Mouse (Mus musculus) spleen, postnatal 14 days (tissue): Measurements from ENCODE around the gene Adprh.

Experiments
- DNase-seq, 2 experiments: peaks; one replicate each; pipeline ENCODE4 v3.0.0; 2021 to 2022; ENCODE audit warnings: low spot score in 2 of 2

Adprh gene

DNA sequence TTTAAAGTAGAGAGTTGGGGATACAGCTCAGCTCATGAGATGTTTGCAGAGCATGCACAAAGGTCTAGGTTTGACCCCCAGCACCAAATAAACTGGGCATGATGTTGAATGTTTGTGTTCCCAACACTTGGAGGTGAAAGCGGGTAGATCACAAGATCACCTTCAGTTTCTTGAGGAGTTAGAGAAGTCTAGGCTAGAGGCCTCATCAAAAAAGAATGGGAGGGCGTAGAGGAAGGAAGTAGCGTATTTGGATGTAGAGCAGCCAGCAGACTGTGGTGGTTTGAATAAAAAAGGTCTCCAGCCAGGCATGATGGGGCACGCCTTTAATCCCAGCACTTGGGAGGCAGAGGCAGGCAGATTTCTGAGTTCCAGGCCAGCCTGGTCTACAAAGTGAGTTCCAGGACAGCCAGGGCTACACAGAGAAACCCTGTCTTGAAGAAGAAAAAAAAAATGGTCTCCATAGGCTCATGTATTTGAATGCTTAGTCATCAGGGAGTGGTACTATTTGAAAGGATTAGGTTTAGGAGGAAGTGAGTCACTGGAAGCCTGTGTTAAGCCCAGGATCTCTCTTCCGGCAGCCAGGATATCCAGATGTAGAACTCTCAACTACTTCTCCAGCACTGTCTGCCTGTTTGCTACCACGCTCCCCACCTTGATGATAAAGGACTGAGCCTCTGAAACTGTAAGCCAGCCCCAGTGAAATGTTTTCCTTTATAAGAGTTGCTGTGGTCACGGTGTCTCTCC lies 8.6 kb downstream of the Adprh start:
- no peak for DNase-seq

DNA sequence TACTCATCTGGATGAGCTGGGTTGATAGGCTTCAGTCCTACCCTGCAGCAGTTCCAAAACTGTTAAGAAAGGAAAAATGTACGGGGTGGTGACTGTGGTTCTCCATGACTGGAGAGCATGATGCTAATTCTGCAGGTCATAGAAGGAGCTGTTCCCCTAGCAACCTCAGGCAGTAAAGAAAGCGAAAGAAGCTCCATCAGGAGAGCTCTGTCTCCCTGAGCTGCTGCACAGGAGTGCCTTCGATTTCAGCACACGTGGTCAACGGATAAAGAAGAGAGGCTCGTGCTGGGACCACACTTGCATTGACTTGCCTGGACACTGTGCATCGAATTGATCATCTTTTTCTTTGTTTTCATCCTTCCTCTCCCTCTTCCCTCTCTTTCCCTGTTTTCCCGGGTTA lies 10.3 kb downstream of the Adprh start:
- DNase-seq: no peak

DNA sequence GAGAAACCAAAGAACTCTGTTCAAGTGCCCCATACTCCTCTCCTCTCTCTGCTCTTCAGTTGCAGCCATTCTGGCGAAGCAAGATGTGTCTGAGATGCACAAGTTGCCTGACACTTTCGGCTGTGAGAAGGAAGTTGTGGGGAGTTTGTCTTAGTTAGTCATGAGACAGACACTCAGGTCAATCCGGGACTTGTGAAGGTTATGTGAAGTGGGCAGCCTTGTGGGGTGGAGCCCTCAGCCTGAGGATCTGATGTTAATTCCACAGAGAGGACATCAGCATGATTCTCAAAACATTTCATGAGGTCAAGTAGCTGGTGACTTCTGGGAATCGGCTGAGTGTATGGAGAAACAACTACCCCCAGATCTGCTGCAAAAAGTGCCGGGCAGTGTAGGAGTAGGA lies 10.9 kb downstream of the Adprh start:
- DNase-seq: no peak

DNA sequence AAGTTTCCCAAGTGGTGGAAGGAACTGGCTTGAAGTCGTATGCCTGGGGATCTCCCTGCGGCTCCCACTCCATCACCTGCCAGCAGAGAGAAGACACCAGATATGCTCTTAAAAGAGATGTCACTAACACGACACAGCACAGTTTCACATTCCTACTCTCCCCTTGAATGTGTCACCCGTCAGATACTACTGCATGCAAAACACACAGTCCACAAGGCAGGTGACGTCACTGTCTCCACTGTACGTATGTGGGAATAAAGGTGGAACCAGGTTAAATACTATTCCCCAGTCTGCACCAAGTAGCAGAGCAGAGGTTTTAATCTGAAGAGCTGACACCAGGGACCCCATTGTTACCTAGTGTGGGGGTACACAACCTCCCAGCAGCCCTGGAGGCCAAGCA lies 12.1 kb downstream of the Adprh start:
- no peak for DNase-seq

DNA sequence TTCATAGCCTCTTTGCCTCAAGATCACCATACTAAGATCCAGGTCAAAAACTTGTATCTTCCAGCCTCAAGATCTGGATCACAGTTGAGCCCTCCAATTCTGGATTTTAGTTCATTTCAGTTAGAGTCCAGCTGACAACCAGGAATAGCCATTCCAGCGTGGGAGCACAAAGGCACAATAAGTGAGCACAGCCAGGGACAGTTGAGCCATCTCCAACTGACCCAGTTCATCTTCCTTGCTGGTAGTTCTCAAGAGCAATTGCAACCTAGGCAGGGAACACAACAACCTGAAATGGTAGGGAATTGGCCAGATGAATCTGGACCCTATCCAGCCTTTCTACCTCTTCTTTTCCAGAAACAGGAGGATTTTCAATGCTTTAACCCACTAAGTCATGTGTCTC lies 13.3 kb downstream of the Adprh start:
- no peak for DNase-seq

DNA sequence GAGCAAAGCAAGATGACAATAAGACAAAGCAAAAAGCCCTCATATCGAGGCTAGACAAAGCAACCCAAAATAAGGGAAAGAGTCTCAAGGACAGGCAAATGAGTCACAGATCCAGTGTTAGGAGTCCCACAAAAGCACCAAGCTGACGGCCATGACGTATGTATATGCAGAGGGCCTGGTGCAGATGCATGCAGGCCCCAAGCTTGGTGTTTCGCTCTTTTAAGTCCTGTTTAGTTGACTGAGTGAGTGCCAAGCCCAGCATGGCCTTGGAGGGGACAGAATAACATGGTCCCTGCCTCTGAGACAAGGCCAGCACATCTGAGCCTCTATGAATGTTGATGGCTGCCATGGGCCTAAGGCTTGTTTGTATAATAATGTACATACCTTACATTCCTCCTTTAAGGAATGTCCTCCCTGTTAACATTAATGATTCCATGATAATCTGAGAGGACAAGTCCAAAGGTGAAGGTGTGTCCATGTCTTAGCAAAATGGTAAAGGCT lies 18.2 kb downstream of the Adprh start:
- DNase-seq: no peak

DNA sequence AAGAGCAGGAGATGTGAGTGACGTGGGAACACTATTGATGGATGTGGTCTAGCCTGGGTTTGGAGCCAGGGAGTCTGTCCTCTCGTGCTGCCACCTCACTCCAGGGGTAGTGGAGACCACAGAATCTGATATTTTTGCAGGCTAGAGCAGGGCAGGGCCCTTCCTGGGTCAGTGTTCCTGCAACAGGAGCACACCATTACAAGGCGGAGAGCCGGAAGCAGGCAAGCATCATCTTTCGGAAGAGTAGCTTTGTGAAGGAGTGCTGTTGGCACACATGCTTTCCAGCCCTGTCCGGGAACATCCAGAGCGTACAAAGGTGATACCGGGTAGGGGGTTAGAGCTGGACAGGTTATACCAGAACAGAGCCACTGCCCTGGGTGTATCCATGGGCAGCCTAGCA lies 19.0 kb downstream of the Adprh start:
- DNase-seq: no peak

DNA sequence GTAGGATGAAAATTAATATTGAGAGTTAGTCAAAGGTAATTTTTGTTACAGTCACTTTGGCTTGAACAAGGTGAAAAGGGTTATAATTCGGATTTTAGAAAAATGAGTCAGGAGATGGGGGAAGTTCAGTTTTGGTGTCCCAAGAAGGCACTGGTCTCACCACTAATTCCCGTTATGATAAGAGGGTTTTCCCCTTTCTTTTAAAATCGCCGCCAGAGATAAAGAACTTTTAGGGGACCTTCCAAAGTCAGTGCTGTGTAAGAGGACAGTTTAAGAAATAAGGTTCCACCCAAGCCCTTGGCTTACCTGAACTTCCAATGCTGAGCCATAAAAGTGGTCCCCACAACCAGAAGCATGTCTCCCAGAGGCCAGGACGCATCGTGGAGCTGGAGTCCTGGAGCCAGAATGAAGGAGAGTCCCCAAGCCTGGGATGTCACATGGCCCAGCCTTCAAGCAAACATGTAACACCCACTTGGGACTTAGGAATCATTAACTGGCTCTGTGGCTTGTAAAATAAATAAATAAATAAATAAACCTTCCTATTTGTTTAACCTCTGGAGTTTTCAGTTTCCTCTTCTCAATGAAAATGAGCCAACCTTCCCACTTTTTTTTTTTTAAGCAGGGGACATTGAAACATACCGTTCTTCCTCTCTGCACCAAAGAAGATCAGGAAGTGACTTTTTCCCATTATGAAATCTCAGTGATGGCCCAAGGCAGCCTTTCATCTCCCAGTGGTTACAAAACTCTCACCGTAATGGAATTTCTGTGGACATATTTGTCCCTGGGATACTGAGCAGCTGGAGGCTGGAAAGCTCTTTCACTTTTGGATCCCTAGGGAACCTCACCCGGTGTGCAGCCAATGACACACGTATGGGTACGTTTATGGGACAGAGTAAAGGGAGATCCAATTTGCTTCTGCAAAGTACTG lies 19.7 kb downstream of the Adprh start, which contains the start of gene Pla1a:
TSS of gene Pla1a (minus strand) at position 648 of the 928 bp plus-strand sequence.
- no peak for DNase-seq

DNA sequence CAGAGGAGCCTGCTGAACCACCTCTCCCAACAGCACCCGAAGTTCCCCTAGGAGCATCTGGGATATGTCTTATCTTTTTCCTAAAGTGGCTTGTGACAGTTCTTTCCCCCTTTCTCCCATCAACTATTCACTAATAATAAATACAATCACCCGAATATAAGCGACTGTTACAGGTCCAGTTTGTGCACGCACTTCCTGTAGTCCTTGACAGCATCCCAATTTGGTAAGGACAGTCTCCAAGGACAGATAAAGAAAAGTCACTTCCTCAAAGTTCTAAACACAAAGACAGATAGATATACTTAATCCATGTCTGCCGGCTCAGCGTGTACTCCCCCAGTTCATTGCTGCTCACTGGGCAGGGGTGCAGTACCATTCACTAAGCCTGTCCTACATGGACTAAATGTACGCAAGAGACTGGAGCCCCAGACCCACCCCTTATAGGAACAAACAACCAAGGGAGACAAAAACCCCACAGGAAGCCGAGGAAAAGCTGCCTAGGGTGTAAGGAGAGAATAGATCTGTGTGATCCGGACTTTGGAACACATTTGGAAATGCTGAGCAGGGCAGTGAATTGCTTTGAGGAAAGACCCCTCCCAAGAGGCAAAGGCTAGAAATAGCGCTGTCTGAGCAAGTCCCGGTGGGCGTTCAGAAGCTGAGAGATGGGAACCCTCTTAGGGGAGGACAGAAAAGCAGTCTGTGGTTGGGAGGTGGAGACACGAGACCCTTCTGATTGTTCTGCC lies 20.9 kb downstream of the Adprh start:
- no peak for DNase-seq

DNA sequence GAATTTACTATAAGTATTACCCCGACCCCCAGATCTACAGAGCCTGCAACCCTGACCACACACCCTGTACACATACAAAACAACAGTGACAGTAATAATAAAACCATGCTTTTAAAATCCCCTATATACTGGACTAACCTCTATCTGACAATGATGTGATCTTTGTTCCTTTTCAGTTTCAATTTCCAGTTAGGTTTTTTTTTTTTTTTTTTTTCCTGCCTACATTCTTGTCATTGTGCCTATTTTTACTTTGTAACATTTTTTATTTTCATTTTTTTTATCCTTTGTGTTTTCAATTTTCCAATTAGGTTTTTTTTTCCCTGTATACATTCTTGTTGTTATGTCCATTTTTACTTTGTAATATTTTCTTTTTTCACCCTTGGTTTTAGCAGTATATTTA lies 26.7 kb downstream of the Adprh start:
- no peak for DNase-seq

DNA sequence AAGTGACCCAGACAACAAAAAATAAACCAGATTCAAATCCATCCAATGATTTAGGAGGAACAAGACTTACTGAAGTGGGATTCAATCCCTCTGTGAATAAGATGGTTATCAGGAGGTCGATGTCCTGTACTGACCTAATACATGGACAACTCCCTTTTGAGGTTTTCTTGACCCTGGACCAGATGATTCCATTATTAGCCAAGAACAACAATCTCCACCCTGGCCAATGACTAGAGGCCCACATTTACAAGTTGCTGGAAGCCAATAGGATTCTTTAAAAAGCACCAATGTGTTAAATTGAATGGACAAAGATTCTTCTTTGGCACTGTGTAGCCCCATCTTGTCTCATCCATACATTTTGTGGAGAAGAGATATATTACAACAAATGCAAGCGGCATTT lies 27.1 kb downstream of the Adprh start:
- no peak for DNase-seq

DNA sequence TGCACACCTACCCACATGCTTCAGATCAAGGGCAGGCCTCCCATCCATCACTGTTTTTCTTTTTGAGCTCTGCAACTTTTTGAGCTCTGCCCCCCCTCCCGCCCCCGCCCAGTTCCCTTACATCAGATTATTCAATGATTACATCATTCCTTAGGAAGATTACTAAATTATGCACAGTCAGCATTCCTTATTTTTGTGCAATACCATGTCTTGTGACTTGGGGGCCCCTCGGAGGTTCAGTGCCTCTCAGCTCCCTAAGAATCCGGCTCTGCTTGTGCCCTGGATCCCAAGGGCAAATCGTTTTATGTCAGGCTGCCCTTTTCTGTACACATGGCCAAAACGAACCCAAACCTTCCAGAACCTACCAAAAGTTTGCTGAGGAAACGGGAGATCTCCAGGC lies 37.5 kb downstream of the Adprh start:
- DNase-seq: no peak

DNA sequence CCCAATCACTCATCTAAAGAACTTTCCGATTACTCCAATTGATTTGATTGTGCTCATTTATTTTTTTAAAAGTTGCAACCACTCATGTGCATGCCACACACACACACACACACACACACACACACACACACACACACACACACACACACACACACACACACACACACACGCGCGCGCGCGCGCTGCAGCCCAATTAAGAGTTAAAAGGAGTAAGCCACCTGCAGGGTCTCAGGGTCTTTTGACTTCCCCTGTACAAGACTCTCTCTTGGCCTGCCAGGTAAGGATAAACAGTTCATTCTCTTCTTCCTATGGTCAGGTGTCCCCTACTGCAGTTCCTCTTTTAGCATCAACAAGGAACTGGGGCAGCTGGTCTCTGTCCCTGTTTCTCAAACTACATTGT lies 44.1 kb downstream of the Adprh start:
- DNase-seq: no peak

DNA sequence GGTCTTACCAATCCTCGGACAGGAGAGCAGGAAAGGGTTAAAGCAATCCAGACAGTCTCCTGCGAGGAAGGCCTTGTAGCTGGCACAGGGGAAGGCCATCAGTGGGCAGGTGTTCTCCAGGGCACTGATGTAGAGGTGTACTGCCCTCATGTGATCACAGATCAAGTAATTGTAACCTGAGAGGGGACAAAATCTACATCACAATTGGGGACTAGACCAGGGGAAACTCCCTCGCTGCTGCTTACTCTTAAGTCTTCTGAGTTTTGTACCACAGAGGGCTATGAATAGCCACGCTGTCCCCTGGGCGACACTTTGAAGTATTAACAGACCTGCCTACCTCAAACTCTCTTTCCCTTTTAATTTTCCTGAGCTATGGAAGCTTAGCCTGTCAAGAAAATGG lies 44.9 kb downstream of the Adprh start:
- DNase-seq: no peak

DNA sequence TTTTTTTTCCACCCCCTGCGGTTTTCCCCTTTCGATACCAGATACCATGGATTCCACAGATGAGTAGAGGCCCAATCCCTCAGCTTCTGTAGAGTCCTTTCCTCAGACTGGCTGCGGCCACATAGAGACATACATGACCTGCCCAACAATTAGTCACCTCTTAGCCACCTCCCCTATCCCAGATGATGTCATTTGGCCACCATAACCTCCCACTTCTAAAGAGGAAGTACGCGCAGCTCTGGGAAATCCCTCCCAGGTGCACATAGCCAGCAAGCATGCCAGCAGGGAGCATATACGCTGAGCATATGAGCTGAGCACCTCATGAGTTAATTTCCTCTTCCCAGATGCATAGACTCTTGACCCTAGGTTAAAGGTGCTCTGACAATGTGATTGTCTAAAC lies 45.8 kb downstream of the Adprh start:
- no peak for DNase-seq

DNA sequence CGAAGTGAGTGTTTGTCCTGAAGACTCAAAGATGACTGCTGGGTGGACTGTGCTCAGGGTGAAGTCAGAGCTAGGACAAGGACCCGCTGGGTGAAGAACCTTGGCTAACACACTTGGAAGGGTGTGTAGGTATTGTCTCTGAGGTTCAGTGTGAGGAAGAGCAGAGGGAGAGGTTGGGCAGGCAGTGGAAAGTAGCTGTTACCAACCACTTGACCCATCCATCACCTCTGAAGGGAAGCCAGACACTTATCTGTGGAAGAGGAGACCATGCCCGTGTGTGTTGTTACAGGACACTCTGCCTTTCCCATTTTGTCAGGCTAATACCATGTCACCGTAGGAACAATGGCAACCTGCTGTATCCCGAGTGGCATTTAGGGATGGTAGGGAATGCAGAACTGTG lies 46.2 kb downstream of the Adprh start:
- no peak for DNase-seq

DNA sequence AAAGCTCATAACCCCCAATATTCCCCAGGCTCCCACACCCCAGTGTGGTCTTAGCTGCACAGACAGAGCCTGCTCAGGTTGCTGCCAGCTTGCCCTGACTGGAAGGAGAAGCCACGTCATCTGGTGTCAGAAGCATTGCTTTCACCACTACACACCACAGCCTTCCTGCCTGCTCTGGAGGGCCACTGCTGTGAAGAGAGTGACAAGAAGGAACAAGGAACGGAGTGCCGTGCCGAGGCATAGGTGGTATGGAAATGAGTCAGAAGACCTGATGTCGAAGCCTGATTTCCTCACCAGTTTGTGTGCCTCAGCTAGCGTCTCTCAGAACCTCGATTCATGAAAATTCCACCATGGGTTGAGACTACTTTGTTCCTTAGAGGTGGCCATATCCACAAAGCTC lies 48.9 kb downstream of the Adprh start:
- DNase-seq: no peak

DNA sequence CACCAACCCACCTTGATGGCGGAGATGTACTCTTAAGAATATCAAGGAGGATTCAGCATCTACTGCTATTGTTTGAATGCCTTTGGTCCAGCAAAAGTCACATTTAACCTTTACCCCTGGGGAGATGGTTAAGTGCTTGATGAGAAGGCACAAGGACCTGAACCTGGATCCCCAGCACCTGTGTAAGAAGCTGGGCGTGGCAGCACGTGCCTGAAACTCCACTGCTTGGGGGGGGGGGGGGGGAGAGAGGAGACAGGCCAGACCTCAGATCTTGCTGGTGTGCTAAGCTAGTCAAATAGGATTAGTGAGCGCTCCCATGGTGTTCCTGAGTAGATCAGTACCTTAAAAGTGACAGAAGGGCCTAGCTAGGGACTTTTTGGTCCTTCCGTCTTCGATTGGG lies 51.0 kb downstream of the Adprh start:
- no peak for DNase-seq

DNA sequence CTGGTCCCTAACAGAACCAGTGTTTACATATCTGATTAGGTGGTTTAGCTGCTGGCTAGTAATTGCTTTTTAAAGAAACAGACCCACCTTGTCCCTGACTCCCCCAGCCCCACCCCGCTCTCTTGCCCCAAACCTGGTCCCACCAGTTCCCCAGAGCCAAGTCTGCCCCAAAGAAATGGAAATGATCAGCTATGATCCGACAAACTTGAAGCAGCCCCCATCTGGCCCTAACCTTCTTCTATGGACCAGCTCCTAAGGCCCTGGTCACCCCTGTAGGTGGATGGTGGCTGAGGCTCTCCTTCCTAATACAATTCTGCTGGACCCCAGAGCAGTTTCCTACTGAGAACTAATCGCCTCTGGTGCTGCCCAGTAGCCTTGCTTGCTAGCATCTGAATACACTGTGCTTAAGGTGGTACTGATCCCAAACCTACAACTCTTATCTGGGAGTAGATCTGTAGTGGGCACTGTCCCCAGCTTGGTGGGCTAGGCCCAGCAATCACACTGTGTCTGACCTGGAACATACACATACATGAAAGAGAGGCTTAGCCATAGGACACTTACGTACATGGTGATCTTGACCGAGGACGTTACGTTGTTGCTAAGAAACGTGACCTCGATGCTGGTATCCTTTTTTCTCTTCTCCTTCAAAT lies 52.1 kb downstream of the Adprh start:
- no peak for DNase-seq

DNA sequence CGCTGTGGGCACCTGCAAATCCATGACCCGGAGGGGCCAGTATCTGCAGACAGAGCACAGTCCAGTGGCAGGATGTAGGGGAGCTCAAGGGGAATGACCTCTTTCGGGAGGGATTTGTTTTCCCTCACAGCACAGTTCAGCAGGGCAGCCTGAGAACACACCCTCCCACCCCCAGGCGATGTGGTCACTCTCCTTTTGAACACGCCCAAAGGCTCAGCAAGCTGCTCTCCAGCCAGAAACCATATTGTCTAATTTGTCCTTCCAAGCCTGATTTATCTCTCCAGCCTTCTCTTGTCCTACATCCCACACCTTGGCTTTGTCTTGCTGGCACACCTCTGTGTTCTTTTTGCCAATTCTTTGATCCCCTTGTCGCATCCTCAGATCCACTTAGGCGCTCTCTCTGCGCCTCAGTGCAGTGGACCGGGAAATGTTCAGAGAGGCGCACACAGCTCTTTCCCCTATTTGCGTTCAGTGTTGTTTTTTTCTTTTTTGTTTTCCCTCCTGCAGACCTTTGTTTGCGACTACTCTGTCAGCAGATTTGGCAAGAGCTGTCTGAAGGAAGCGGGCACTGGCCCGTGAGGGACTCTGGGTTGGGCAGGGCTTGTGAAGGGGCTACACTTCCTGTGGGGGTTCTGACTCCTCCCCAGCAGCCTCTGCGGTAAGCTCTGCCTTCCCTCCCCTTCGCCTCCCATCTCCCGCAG lies 52.8 kb downstream of the Adprh start:
- peak in 1 of 2 experiments; percentile 29 for DNase-seq

DNA sequence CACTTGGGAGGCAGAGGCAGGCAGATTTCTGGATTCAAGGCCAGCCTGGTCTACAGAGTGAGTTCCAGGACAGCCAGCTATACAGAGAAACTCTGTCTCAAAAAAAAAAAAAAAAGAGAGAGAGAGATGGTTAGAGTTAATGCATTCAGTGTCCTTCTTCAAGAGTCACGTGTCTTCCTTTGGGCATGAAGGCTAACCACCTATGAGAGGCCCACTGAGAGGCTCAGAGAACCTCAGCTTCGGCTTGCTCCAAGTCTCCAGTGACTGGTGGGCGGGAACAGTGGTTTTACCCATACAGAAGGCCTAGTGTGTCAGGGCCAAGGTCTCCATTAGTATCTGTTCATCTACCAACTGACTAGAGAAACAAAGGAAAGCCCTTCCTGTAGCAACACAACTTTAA lies 53.4 kb downstream of the Adprh start:
- DNase-seq: no peak
